Mouse (Mus musculus) layer of hippocampus, adult 9-10 months (tissue): ENCODE measurements around the gene Gm7257.

Experiments
- DNase-seq: peaks from one replicate; pipeline ENCODE4 v3.0.0; 2022; ENCODE audit warnings: low spot score

The Gm7257 gene

DNA sequence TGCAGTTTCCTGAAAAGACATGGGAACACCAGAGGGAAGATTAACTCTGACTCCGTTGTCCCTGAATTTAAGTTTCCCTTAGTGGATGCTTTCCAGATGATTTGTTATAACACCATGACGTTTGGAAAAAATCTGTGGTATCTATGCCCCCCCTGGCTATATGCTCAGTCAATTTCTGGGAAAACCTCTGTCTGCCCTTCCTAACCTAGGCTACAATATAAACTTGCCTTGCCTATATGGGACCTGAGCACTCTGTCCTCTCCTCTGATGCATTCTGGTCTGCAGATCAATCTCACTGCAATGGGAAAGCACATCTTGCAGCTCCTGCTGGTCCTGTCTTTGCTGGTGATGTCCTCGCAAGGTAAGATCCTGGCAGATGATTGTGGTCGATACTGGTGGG lies at the start of gene Gm7257:
Gm7257 (plus strand) TSS at position 301 of the 400 bp plus-strand sequence.
- no peak for DNase-seq

- no peak for DNase-seq
Measured at GRCm38 (mm10) chr9:36402991-36403390, 28.7 kb upstream of the Gm7257 start.

- DNase-seq: no peak
Measured at GRCm38 (mm10) chr9:36435051-36435764, 3.5 kb downstream of the Gm7257 start.

GRCm38 (mm10) chr9:36475338-36475737 lies 43.7 kb downstream of the Gm7257 start, which contains the start of gene Gm9513:
Gm9513 (plus strand) TSS chr9:36475638.
- no peak for DNase-seq
